Mouse (Mus musculus) erythroblast, adult 5-6 weeks (primary cell): ENCODE results near the gene Zfp354a. TPM values are rescaled to one million over a fixed set of nuclear protein-coding genes. Genes with fewer than 3 reads are reported as not detected.

Experiments used
- total RNA-seq, 2 experiments: library from RNA; stranded (forward) in 1 of 2; stranded (reverse) in 1 of 2; fragments of 150-400 nt in 1 of 2; fragments of 200-764, 138-1000 nt in 1 of 2; gene quantifications; 2 replicates each; pipeline versions ENCODE4 v1.2.3 to v1.2.4; 2015 to 2017; ENCODE audit warnings: low replicate concordance in 2 of 2

The Zfp354a gene
- total RNA-seq, 2 experiments from 2014 or later = not detected

Other genes with a start within 250 kb of the Zfp354a start
- not detected in 2 replicates for gene Zfp354c, start 231.5 kb upstream of the Zfp354a start, total RNA-seq (2015; ENCODE audit: low replicate concordance)
- 0.84 TPM in 1 of 2 replicates, not detected in the other for gene Zfp354c, start 231.5 kb upstream of the Zfp354a start, total RNA-seq (2017; ENCODE audit: low replicate concordance)
- gene Zfp879, start 217.7 kb upstream of the Zfp354a start, total RNA-seq (2015; ENCODE audit: low replicate concordance) = not detected in 2 replicates
- gene Zfp879, start 217.7 kb upstream of the Zfp354a start, total RNA-seq (2017; ENCODE audit: low replicate concordance) = not detected in 2 replicates
- gene Grm6, start 208.6 kb upstream of the Zfp354a start, total RNA-seq (2015; ENCODE audit: low replicate concordance) = 2.3 TPM in 1 of 2 replicates, not detected in the other
- not detected in 2 replicates for gene Grm6, start 208.6 kb upstream of the Zfp354a start, total RNA-seq (2017; ENCODE audit: low replicate concordance)
- not detected in 2 replicates for gene Zfp454, start 171.6 kb upstream of the Zfp354a start, total RNA-seq (2015; ENCODE audit: low replicate concordance)
- not detected in 2 replicates for gene Zfp454, start 171.6 kb upstream of the Zfp354a start, total RNA-seq (2017; ENCODE audit: low replicate concordance)
- 0.63 TPM in 1 of 2 replicates, not detected in the other for gene Zfp2, start 143.1 kb upstream of the Zfp354a start, total RNA-seq (2015; ENCODE audit: low replicate concordance)
- 0.56 TPM in 1 of 2 replicates, not detected in the other for gene Zfp2, start 143.1 kb upstream of the Zfp354a start, total RNA-seq (2017; ENCODE audit: low replicate concordance)
- gene Zfp354b, start 127.6 kb upstream of the Zfp354a start, total RNA-seq (2015; ENCODE audit: low replicate concordance) = not detected in 2 replicates
- not detected in 2 replicates for gene Zfp354b, start 127.6 kb upstream of the Zfp354a start, total RNA-seq (2017; ENCODE audit: low replicate concordance)
- not detected in 2 replicates for gene 4933414I15Rik, start 115.5 kb upstream of the Zfp354a start, total RNA-seq (2015; ENCODE audit: low replicate concordance)
- not detected in 2 replicates for gene 4933414I15Rik, start 115.5 kb upstream of the Zfp354a start, total RNA-seq (2017; ENCODE audit: low replicate concordance)
- not detected in 2 replicates for gene Prop1, start 105.5 kb upstream of the Zfp354a start, total RNA-seq (2015; ENCODE audit: low replicate concordance)
- not detected in 2 replicates for gene Prop1, start 105.5 kb upstream of the Zfp354a start, total RNA-seq (2017; ENCODE audit: low replicate concordance)
- not detected in 2 replicates for gene Olfr1378, start 92.7 kb upstream of the Zfp354a start, total RNA-seq (2015; ENCODE audit: low replicate concordance)
- gene Olfr1378, start 92.7 kb upstream of the Zfp354a start, total RNA-seq (2017; ENCODE audit: low replicate concordance) = not detected in 2 replicates
- gene Olfr1377, start 77.3 kb upstream of the Zfp354a start, total RNA-seq (2015; ENCODE audit: low replicate concordance) = not detected in 2 replicates
- gene Olfr1377, start 77.3 kb upstream of the Zfp354a start, total RNA-seq (2017; ENCODE audit: low replicate concordance) = not detected in 2 replicates
- gene Olfr51, start 55.7 kb upstream of the Zfp354a start, total RNA-seq (2015; ENCODE audit: low replicate concordance) = not detected in 2 replicates
- gene Olfr51, start 55.7 kb upstream of the Zfp354a start, total RNA-seq (2017; ENCODE audit: low replicate concordance) = not detected in 2 replicates
- gene Olfr54, start 45.0 kb upstream of the Zfp354a start, total RNA-seq (2015; ENCODE audit: low replicate concordance) = not detected in 2 replicates
- gene Olfr54, start 45.0 kb upstream of the Zfp354a start, total RNA-seq (2017; ENCODE audit: low replicate concordance) = not detected in 2 replicates
- gene Olfr1375, start 11.1 kb upstream of the Zfp354a start, total RNA-seq (2015; ENCODE audit: low replicate concordance) = not detected in 2 replicates
- gene Olfr1375, start 11.1 kb upstream of the Zfp354a start, total RNA-seq (2017; ENCODE audit: low replicate concordance) = not detected in 2 replicates
- gene Gm12569, start 161.2 kb downstream of the Zfp354a start, total RNA-seq (2015; ENCODE audit: low replicate concordance) = not detected in 2 replicates
- gene Gm12569, start 161.2 kb downstream of the Zfp354a start, total RNA-seq (2017; ENCODE audit: low replicate concordance) = not detected in 2 replicates
- gene Clk4, start 202.5 kb downstream of the Zfp354a start, total RNA-seq (2015; ENCODE audit: low replicate concordance) = 117 and 126 TPM in 2 replicates
- 186 and 226 TPM in 2 replicates for gene Clk4, start 202.5 kb downstream of the Zfp354a start, total RNA-seq (2017; ENCODE audit: low replicate concordance)
- gene BC049762, start 203.8 kb downstream of the Zfp354a start, total RNA-seq (2015; ENCODE audit: low replicate concordance) = not detected in 2 replicates
- not detected in 2 replicates for gene BC049762, start 203.8 kb downstream of the Zfp354a start, total RNA-seq (2017; ENCODE audit: low replicate concordance)
- gene Col23a1, start 230.7 kb downstream of the Zfp354a start, total RNA-seq (2015; ENCODE audit: low replicate concordance) = not detected in 2 replicates
- gene Col23a1, start 230.7 kb downstream of the Zfp354a start, total RNA-seq (2017; ENCODE audit: low replicate concordance) = 0.09 and 0.14 TPM in 2 replicates